Mouse (Mus musculus) kidney, embryonic 16.5 days (tissue): ENCODE measurements around the gene Ubtf. TPM values are rescaled to one million over a fixed set of nuclear protein-coding genes. Genes with fewer than 3 reads are reported as not detected.

Experiments used
- ATAC-seq: fragments of 200-750 bp; cut with Nextera tagmentation; 2 replicates; pipeline ENCODE4 v1.8.0; 2017; ENCODE audit warnings: moderate TSS enrichment; ENCODE audit not compliant: low FRiP score, low TSS enrichment
- H3K27ac ChIP-seq: fragments of 300-500 bp; sonication (generic); 2 replicates; pipeline ENCODE4 v1.5.1; 2014; ENCODE audit warnings: low read length
- H3K27me3 ChIP-seq: fragments of 300-500 bp; sonication (generic); 2 replicates; pipeline ENCODE4 v1.6.1; 2014; ENCODE audit warnings: low read length, control low read depth, mixed read lengths; ENCODE audit not compliant: insufficient read depth
- H3K36me3 ChIP-seq: fragments of 300-500 bp; sonication (generic); 2 replicates; pipeline ENCODE4 v1.6.1; 2014; ENCODE audit warnings: low read length, control low read depth, mixed read lengths; ENCODE audit not compliant: insufficient read depth
- H3K4me1 ChIP-seq: fragments of 300-500 bp; sonication (generic); 2 replicates; pipeline ENCODE4 v1.6.1; 2014; ENCODE audit warnings: low read length, control low read depth, mixed read lengths; ENCODE audit not compliant: insufficient read depth
- H3K4me2 ChIP-seq: fragments of 300-500 bp; sonication (generic); replicated peaks from 2 replicates; pipeline ENCODE4 v1.6.1; 2014; ENCODE audit warnings: low read depth, low read length
- H3K4me3 ChIP-seq: fragments of 300-500 bp; sonication (generic); 2 replicates; pipeline ENCODE4 v1.5.1; 2014; ENCODE audit warnings: mild to moderate bottlenecking, low read length
- H3K9ac ChIP-seq: fragments of 300-500 bp; sonication (generic); replicated peaks from 2 replicates; pipeline ENCODE4 v1.6.1; 2014; ENCODE audit warnings: low read length
- H3K9me3 ChIP-seq: fragments of 300-500 bp; sonication (generic); 2 replicates; pipeline ENCODE4 v1.6.1; 2016; ENCODE audit warnings: low read length, control low read depth
- WGBS: fragments of 180-500 bp; shearing (Covaris S2); extraction: QIAGEN DNeasy Blood & Tissue Kit; methylation state at CpG from one replicate; pipeline ENCODE4 v1.1.7; 2014; 5-methylcytosine and 5-hydroxymethylcytosine counted together
- polyA plus RNA-seq: library from polyadenylated mRNA; unstranded; fragments of >200 nt; fragmentation: Nextera tagmentation; extraction: Ambion mirVana; gene quantifications from 2 replicates; pipeline ENCODE4 v1.2.1, GENCODE M21; 2015

Gene Ubtf
- polyA plus RNA-seq, 1 experiment from 2014 or later: 94.7 TPM

GRCm38 (mm10) chr11:102315690-102316571 lies 3.6 kb downstream of the Ubtf start:
- 10% methylated on average over 14 of the region's 14 CpGs for WGBS
- Histone ChIP-seq H3K4me1 (peaks cover 20% of the 10 kb centered on the region), H3K9me3 (no peaks in the 10 kb centered on the region), H3K27me3 (no peaks in the 10 kb centered on the region), H3K27ac (peak overlapping the region; percentile 98), H3K4me3 (peak overlapping the region; percentile 98), H3K4me2 (peak overlapping the region; percentile 96), H3K9ac (peak overlapping the region; percentile 100), H3K36me3 (peaks cover 28% of the 10 kb centered on the region)
- no peak for ATAC-seq

GRCm38 (mm10) chr11:102314321-102314720 lies 5.2 kb downstream of the Ubtf start:
- no peak overlapping the region for H3K27ac ChIP-seq
- 92% methylated on average over 12 of the region's 12 CpGs for WGBS

GRCm38 (mm10) chr11:102312586-102312985 lies 7.0 kb downstream of the Ubtf start:
- Histone ChIP-seq H3K9ac (no peak overlapping the region), H3K4me2 (no peak overlapping the region), H3K9me3 (no peaks in the 10 kb centered on the region), H3K36me3 (peaks cover 43% of the 10 kb centered on the region), H3K4me1 (peaks cover 34% of the 10 kb centered on the region), H3K27me3 (no peaks in the 10 kb centered on the region), H3K4me3 (no peak overlapping the region), H3K27ac (no peak overlapping the region)
- ATAC-seq: no peak
- 88% methylated on average over 6 of the region's 6 CpGs for WGBS

More at GRCm38 (mm10) chr11:102314321-102314720, 5.2 kb downstream of the Ubtf start:
- H3K9ac ChIP-seq: no peak overlapping the region
- no peaks in the 10 kb centered on the region for H3K9me3 ChIP-seq
- H3K27me3 ChIP-seq: no peaks in the 10 kb centered on the region
- H3K36me3 ChIP-seq: peaks cover 33% of the 10 kb centered on the region
- H3K4me3 ChIP-seq: no peak overlapping the region
- H3K4me2 ChIP-seq: no peak overlapping the region
- peaks cover 27% of the 10 kb centered on the region for H3K4me1 ChIP-seq
- ATAC-seq: no peak

GRCm38 (mm10) chr11:102311966-102312365 lies 7.6 kb downstream of the Ubtf start:
- Histone ChIP-seq H3K9ac (no peak overlapping the region), H3K4me2 (no peak overlapping the region), H3K9me3 (no peaks in the 10 kb centered on the region), H3K4me1 (peaks cover 34% of the 10 kb centered on the region), H3K36me3 (peaks cover 49% of the 10 kb centered on the region), H3K27me3 (no peaks in the 10 kb centered on the region), H3K4me3 (no peak overlapping the region), H3K27ac (no peak overlapping the region)
- ATAC-seq: no peak
- 83% methylated on average over 4 of the region's 4 CpGs for WGBS

- peak overlapping the region; percentile 35; the same call in 1 of the 2 replicates for H3K9ac ChIP-seq
- WGBS: 38% methylated on average over 38 of the region's 38 CpGs
- no peaks in the 10 kb centered on the region for H3K27me3 ChIP-seq
- no peak for ATAC-seq
- no peak overlapping the region for H3K27ac ChIP-seq
- no peak overlapping the region for H3K4me3 ChIP-seq
- no peaks in the 10 kb centered on the region for H3K9me3 ChIP-seq
- H3K4me1 ChIP-seq: peaks cover 32% of the 10 kb centered on the region
- 0 out of 2 replicates have a peak overlapping the region, but pooled peaks have one; percentile 6 for H3K4me2 ChIP-seq
- H3K36me3 ChIP-seq: peaks cover 58% of the 10 kb centered on the region
These were observed 8.5 kb downstream of the Ubtf start for GRCm38 (mm10) chr11:102310768-102311695.

GRCm38 (mm10) chr11:102309821-102310617 lies 9.5 kb downstream of the Ubtf start:
- peaks cover 25% of the 10 kb centered on the region for H3K4me1 ChIP-seq
- peaks cover 60% of the 10 kb centered on the region for H3K36me3 ChIP-seq
- H3K9ac ChIP-seq: peak overlapping the region; percentile 55; the same call in 1 of the 2 replicates
- H3K4me2 ChIP-seq: peak overlapping the region; percentile 68
- ATAC-seq: no peak
- H3K4me3 ChIP-seq: peak overlapping the region; percentile 43
- H3K9me3 ChIP-seq: no peaks in the 10 kb centered on the region
- no peaks in the 10 kb centered on the region for H3K27me3 ChIP-seq
- H3K27ac ChIP-seq: peak overlapping the region; percentile 67; the same call in 1 of the 2 replicates
- 87% methylated on average over 22 of the region's 22 CpGs for WGBS

- peak overlapping the region; percentile 68 for H3K4me2 ChIP-seq
- H3K27ac ChIP-seq: peak overlapping the region; percentile 67
- H3K9ac ChIP-seq: peak overlapping the region; percentile 55
- peak overlapping the region; percentile 43 for H3K4me3 ChIP-seq
- H3K36me3 ChIP-seq: peaks cover 51% of the 10 kb centered on the region
- peaks cover 25% of the 10 kb centered on the region for H3K4me1 ChIP-seq
- H3K27me3 ChIP-seq: no peaks in the 10 kb centered on the region
- H3K9me3 ChIP-seq: no peaks in the 10 kb centered on the region
- ATAC-seq: peak; percentile 93
- under 1% methylated on average over 27 of the region's 27 CpGs for WGBS
These were observed 10.6 kb downstream of the Ubtf start for GRCm38 (mm10) chr11:102308979-102309378.

- no peak overlapping the region for H3K9ac ChIP-seq
- H3K27ac ChIP-seq: no peak overlapping the region
- no peak for ATAC-seq
- no peak overlapping the region for H3K4me3 ChIP-seq
- no peaks in the 10 kb centered on the region for H3K9me3 ChIP-seq
- no peak overlapping the region for H3K4me2 ChIP-seq
- H3K27me3 ChIP-seq: no peaks in the 10 kb centered on the region
- peaks cover 25% of the 10 kb centered on the region for H3K4me1 ChIP-seq
- 88% methylated on average over 9 of the region's 9 CpGs for WGBS
- peaks cover 42% of the 10 kb centered on the region for H3K36me3 ChIP-seq
These were observed 11.4 kb downstream of the Ubtf start for GRCm38 (mm10) chr11:102308104-102308503.

GRCm38 (mm10) chr11:102305359-102305758 lies 14.2 kb downstream of the Ubtf start:
- H3K4me1 ChIP-seq: peaks cover 16% of the 10 kb centered on the region
- WGBS: 48% methylated on average over 3 of the region's 3 CpGs
- ATAC-seq: no peak
- H3K9ac ChIP-seq: no peak overlapping the region
- no peak overlapping the region for H3K4me2 ChIP-seq
- no peak overlapping the region for H3K4me3 ChIP-seq
- no peaks in the 10 kb centered on the region for H3K9me3 ChIP-seq
- peaks cover 32% of the 10 kb centered on the region for H3K36me3 ChIP-seq
- H3K27me3 ChIP-seq: no peaks in the 10 kb centered on the region
- no peak overlapping the region for H3K27ac ChIP-seq
